Mouse (Mus musculus): Measurements from ENCODE around the gene Myo18b. TPM values are rescaled to one million over a fixed set of nuclear protein-coding genes. Genes with fewer than 3 reads are reported as not detected.

Gene Myo18b
- total RNA-seq, 1 experiment = 2.3 TPM

DNA sequence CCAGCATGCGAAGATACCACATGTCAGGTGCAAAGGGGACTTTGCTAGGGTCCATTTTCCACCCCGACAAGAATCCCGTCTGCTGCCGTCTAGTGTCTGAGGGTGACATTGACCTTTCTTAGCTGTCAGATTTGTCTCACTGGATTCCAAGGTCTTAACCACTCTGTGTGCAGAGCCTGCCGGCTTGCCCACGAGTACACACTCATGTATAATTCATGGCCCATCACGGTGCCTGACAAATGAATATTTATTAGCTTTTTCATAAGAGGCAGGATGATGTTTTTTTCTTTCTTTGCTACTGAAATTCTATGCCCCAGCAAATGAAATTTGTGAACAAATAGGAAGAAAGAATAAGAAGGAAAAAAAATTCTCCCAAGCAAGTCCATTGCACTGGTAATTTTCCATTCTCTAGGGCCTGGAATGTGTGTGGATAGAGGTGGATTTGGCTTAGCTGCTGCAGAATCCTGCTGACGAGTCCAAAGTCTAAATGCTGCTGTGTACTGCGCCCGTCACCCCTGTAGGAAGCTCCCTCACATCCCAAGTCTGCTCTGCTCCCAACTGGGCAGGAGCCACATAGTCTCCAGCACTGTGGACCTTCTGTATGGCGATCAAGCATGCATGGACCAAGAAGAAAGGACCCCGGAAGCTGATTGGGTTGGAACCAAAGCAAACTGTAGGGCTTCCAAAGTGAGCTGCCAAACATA, 70.9 kb downstream of the Myo18b start:
- Histone ChIP-seq H3K9me3 (ENCODE audit: control insufficient read depth, insufficient read depth, low read depth, low read length) (no peaks in the 10 kb centered on the region), H3K4me3 (ENCODE audit: insufficient read depth in 1 of 2, low read depth in 1 of 2, low read length in 2 of 2, poor library complexity in 1 of 2, severe bottlenecking in 1 of 2) (no peak overlapping the region), H3K27ac (ENCODE audit: insufficient read depth, low read depth, low read length, poor library complexity, severe bottlenecking) (no peak overlapping the region), H3K9ac (ENCODE audit: insufficient read depth, low read depth, low read length, poor library complexity, severe bottlenecking) (no peak overlapping the region), H3K36me3 (ENCODE audit: control insufficient read depth, insufficient read depth, low read length, poor library complexity, severe bottlenecking) (no peaks in the 10 kb centered on the region), H3K4me1 (ENCODE audit: control insufficient read depth in 2 of 2, insufficient read depth in 2 of 2, low read length in 2 of 2, poor library complexity in 1 of 2) (peaks cover 0 to 7% of the 10 kb centered on the region in 2 experiments; a peak in 1 of 4 replicates)
- no peak for TF ChIP-seq ZNF384 (IDR thresholded peaks at IDR 0.05; ENCODE audit: low read depth, low read length)
- TF ChIP-seq ZC3H11A (IDR thresholded peaks at IDR 0.05; ENCODE audit: borderline replicate concordance, low read depth, low read length) = no peak
- no peak for TF ChIP-seq MAFK (IDR thresholded peaks at IDR 0.05; ENCODE audit: insufficient read depth, low read depth, low read length)
- no peak for TF ChIP-seq CHD2 (IDR thresholded peaks at IDR 0.05; ENCODE audit: low read depth, low read length)
- TF ChIP-seq HCFC1 (IDR thresholded peaks at IDR 0.05; ENCODE audit: borderline replicate concordance, insufficient read depth, low read length) = no peak
- DNase-seq (ENCODE audit: low read depth, low spot score) = no peak
- in situ Hi-C loops (cut with MboI; ENCODE audit: low sequenced_read_pairs in 2 of 2, unreplicated experiment in 2 of 2) = no loop called here

GRCm38 (mm10) chr5:112824376-112824775, 71.8 kb downstream of the Myo18b start:
- in situ Hi-C loops (cut with MboI; ENCODE audit: low sequenced_read_pairs in 2 of 2, unreplicated experiment in 2 of 2) = no loop called here
- H3K9ac ChIP-seq (ENCODE audit: insufficient read depth, low read depth, low read length, poor library complexity, severe bottlenecking) = no peak overlapping the region
- H3K9me3 ChIP-seq (ENCODE audit: control insufficient read depth, insufficient read depth, low read depth, low read length) = no peaks in the 10 kb centered on the region
- TF ChIP-seq ZC3H11A (IDR thresholded peaks at IDR 0.05; ENCODE audit: borderline replicate concordance, low read depth, low read length) (no peak), CHD2 (IDR thresholded peaks at IDR 0.05; ENCODE audit: low read depth, low read length) (no peak), HCFC1 (IDR thresholded peaks at IDR 0.05; ENCODE audit: borderline replicate concordance, insufficient read depth, low read length) (no peak), MAFK (IDR thresholded peaks at IDR 0.05; ENCODE audit: insufficient read depth, low read depth, low read length) (no peak), ZNF384 (IDR thresholded peaks at IDR 0.05; ENCODE audit: low read depth, low read length) (no peak)
- no peak overlapping the region for H3K27ac ChIP-seq (ENCODE audit: insufficient read depth, low read depth, low read length, poor library complexity, severe bottlenecking)
- peak; percentile 63 for DNase-seq (ENCODE audit: low read depth, low spot score)
- H3K4me3 ChIP-seq (ENCODE audit: insufficient read depth in 1 of 2, low read depth in 1 of 2, low read length in 2 of 2, poor library complexity in 1 of 2, severe bottlenecking in 1 of 2) = no peak overlapping the region
- peaks cover 0 to 7% of the 10 kb centered on the region in 2 experiments; a peak in 1 of 4 replicates for H3K4me1 ChIP-seq (ENCODE audit: control insufficient read depth in 2 of 2, insufficient read depth in 2 of 2, low read length in 2 of 2, poor library complexity in 1 of 2)
- H3K36me3 ChIP-seq (ENCODE audit: control insufficient read depth, insufficient read depth, low read length, poor library complexity, severe bottlenecking) = no peaks in the 10 kb centered on the region

GRCm38 (mm10) chr5:112822426-112822825, 73.7 kb downstream of the Myo18b start:
- H3K4me1 ChIP-seq (ENCODE audit: control insufficient read depth in 2 of 2, insufficient read depth in 2 of 2, low read length in 2 of 2, poor library complexity in 1 of 2) = peaks cover 0 to 7% of the 10 kb centered on the region in 2 experiments; a peak in 1 of 4 replicates
- H3K36me3 ChIP-seq (ENCODE audit: control insufficient read depth, insufficient read depth, low read length, poor library complexity, severe bottlenecking) = no peaks in the 10 kb centered on the region
- H3K4me3 ChIP-seq (ENCODE audit: insufficient read depth in 1 of 2, low read depth in 1 of 2, low read length in 2 of 2, poor library complexity in 1 of 2, severe bottlenecking in 1 of 2) = no peak overlapping the region
- in situ Hi-C loops (cut with MboI; ENCODE audit: low sequenced_read_pairs in 2 of 2, unreplicated experiment in 2 of 2) = no loop called here
- no peaks in the 10 kb centered on the region for H3K9me3 ChIP-seq (ENCODE audit: control insufficient read depth, insufficient read depth, low read depth, low read length)
- no peak overlapping the region; the same call in 1 of the 2 replicates for H3K27ac ChIP-seq (ENCODE audit: insufficient read depth, low read depth, low read length, poor library complexity, severe bottlenecking)
- TF ChIP-seq ZC3H11A (IDR thresholded peaks at IDR 0.05; ENCODE audit: borderline replicate concordance, low read depth, low read length) = no peak
- no peak for TF ChIP-seq HCFC1 (IDR thresholded peaks at IDR 0.05; ENCODE audit: borderline replicate concordance, insufficient read depth, low read length)
- no peak for TF ChIP-seq CHD2 (IDR thresholded peaks at IDR 0.05; ENCODE audit: low read depth, low read length)
- TF ChIP-seq MAFK (IDR thresholded peaks at IDR 0.05; ENCODE audit: insufficient read depth, low read depth, low read length) = no peak
- TF ChIP-seq ZNF384 (IDR thresholded peaks at IDR 0.05; ENCODE audit: low read depth, low read length) = no peak
- DNase-seq (ENCODE audit: low read depth, low spot score) = peak; percentile 31
- H3K9ac ChIP-seq (ENCODE audit: insufficient read depth, low read depth, low read length, poor library complexity, severe bottlenecking) = no peak overlapping the region

DNA sequence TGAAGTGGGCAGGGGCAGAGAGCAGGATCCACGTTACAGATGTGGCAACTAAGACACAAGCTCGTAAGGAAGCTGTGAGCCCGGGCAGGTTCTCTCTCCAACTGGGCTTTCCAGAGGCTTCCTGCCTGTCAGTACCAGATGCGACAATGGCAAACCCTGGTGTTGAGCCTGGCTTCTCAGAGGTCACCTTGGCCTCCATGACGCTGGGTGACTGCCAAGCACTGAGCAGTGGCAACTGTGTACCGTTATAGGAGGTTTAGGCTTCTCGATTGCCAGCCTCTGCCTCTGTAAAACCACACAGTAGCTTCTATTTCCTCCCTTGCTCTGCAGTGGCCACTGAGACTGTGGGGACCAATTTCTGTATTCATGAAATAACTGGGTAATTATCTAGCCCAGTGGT, 81.1 kb downstream of the Myo18b start:
- no peak for DNase-seq (ENCODE audit: low read depth, low spot score)
- Histone ChIP-seq H3K27ac (ENCODE audit: insufficient read depth, low read depth, low read length, poor library complexity, severe bottlenecking) (no peak overlapping the region), H3K36me3 (ENCODE audit: control insufficient read depth, insufficient read depth, low read length, poor library complexity, severe bottlenecking) (no peaks in the 10 kb centered on the region), H3K9me3 (ENCODE audit: control insufficient read depth, insufficient read depth, low read depth, low read length) (no peaks in the 10 kb centered on the region), H3K4me1 (ENCODE audit: control insufficient read depth in 2 of 2, insufficient read depth in 2 of 2, low read length in 2 of 2, poor library complexity in 1 of 2) (peaks cover 0 to 4% of the 10 kb centered on the region in 2 experiments; a peak in 1 of 4 replicates), H3K4me3 (ENCODE audit: insufficient read depth in 1 of 2, low read depth in 1 of 2, low read length in 2 of 2, poor library complexity in 1 of 2, severe bottlenecking in 1 of 2) (no peak overlapping the region), H3K9ac (ENCODE audit: insufficient read depth, low read depth, low read length, poor library complexity, severe bottlenecking) (no peak overlapping the region)
- in situ Hi-C loops (cut with MboI; ENCODE audit: low sequenced_read_pairs in 2 of 2, unreplicated experiment in 2 of 2) = no loop called here
- TF ChIP-seq HCFC1 (IDR thresholded peaks at IDR 0.05; ENCODE audit: borderline replicate concordance, insufficient read depth, low read length) = no peak
- TF ChIP-seq ZNF384 (IDR thresholded peaks at IDR 0.05; ENCODE audit: low read depth, low read length) = no peak
- no peak for TF ChIP-seq ZC3H11A (IDR thresholded peaks at IDR 0.05; ENCODE audit: borderline replicate concordance, low read depth, low read length)
- TF ChIP-seq MAFK (IDR thresholded peaks at IDR 0.05; ENCODE audit: insufficient read depth, low read depth, low read length) = no peak
- no peak for TF ChIP-seq CHD2 (IDR thresholded peaks at IDR 0.05; ENCODE audit: low read depth, low read length)

Measured in ES-E14 (cell line).